Comparison of ENCODE assay signal across 8 mouse cellular contexts in the genomic region with DNA sequence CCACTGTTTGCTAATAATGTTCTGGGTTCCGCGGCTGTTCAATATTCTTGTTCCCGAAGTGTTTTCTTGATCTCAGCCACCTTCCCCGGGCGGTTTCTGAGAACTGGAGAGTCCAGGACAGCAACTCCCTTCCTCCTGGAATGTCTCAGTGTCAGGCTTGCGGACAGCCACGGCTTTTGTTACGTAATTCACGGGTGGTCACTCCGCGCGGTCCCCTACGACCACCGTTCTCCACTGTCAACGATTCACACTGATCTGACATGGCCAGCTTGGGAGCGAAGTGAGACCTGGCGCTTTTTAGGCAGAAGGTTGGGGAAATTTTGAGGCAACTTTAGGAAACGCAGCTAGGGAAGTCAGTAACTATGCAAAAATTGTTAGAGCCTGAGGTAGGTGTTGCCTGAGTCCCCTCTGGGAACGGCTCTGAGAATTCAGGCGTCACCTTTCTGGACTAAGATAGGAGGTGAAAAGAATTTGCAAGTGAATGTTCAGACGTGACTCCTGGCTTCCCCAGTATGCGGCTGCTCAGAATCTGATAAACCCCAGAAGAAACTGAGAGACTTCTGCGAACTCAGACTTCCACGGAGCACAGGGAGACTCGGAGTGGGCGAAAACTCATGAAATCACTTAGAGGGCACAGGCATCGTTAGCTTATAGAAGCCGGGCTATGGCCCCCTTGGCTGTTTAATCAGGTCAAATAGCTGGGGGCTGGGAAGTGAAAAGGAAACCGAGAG. TPM values are rescaled to one million over a fixed set of nuclear protein-coding genes. Genes with fewer than 3 reads are reported as not detected.
DNase-seq lines count a peak whose midpoint lies in the region; ATAC-seq and TF ChIP-seq lines count a peak whose summit lies in the region.

No protein-coding gene starts in this region.

- H3K9me3 ChIP-seq in ES-E14 (ENCODE audit: control insufficient read depth, insufficient read depth, low read depth, low read length), result no peaks in the 10 kb centered on the region
- H3K9me3 ChIP-seq in heart, embryonic 13.5 days, result peaks cover 8% of the 10 kb centered on the region
- H3K9me3 ChIP-seq in kidney, embryonic 16.5 days (ENCODE audit: low read length), result peaks cover 4% of the 10 kb centered on the region; the same call in 1 of the 2 replicates
- 0 out of 2 replicates have a peak, but pooled peaks cover 2% of the 10 kb centered on the region for H3K9me3 ChIP-seq in stomach, postnatal 0 days (ENCODE audit: control insufficient read depth, low read length)

- H3K9ac ChIP-seq in ES-E14 (ENCODE audit: insufficient read depth, low read depth, low read length, poor library complexity, severe bottlenecking), result no peak overlapping the region
- peak overlapping the region; percentile 83 for H3K9ac ChIP-seq in heart, embryonic 13.5 days
- peak overlapping the region; percentile 64 for H3K9ac ChIP-seq in kidney, embryonic 16.5 days (replicated peaks; ENCODE audit: low read length)
- peak overlapping the region; percentile 43; the same call in 1 of the 2 replicates for H3K9ac ChIP-seq in stomach, postnatal 0 days (ENCODE audit: low read length)

- peak overlapping the region; percentile 97 for H3K4me2 ChIP-seq in heart, embryonic 13.5 days
- peak overlapping the region; percentile 99 for H3K4me2 ChIP-seq in kidney, embryonic 16.5 days (replicated peaks; ENCODE audit: low read depth, low read length)
- peak overlapping the region; percentile 100 for H3K4me2 ChIP-seq in stomach, postnatal 0 days (replicated peaks; ENCODE audit: low read depth)

- DNase-seq in CD4-positive, CD25-positive, alpha-beta regulatory T cell, adult 2 months (ENCODE audit: low read depth, low spot score), result peak; percentile 29
- no peak for DNase-seq in ES-E14 (ENCODE audit: low read depth, low spot score)
- DNase-seq in cerebellum, postnatal 36 days, result peak; percentile 46 to 61
- DNase-seq in stomach, postnatal 0 days (ENCODE audit: low spot score), result peak; percentile 25

- H3K27me3 ChIP-seq in heart, embryonic 13.5 days (replicated peaks), result peaks cover 6% of the 10 kb centered on the region; the same call in 1 of the 2 replicates
- H3K27me3 ChIP-seq in kidney, embryonic 16.5 days (ENCODE audit: insufficient read depth, low read length), result peaks cover 2% of the 10 kb centered on the region; the same call in 1 of the 2 replicates
- H3K27me3 ChIP-seq in stomach, postnatal 0 days (ENCODE audit: control insufficient read depth, insufficient read depth, low read length), result no peaks in the 10 kb centered on the region

- no peak for ATAC-seq in CD4-positive, CD25-positive, alpha-beta regulatory T cell, adult 4 months
- ATAC-seq in heart, embryonic 13.5 days (ENCODE audit: extremely low read depth, insufficient number of reproducible peaks, low FRiP score, low TSS enrichment), result no peak
- ATAC-seq in kidney, embryonic 16.5 days (ENCODE audit: low FRiP score, low TSS enrichment), result peak; percentile 39; the same call in 1 of the 2 replicates
- no peak for ATAC-seq in stomach, postnatal 0 days (ENCODE audit: low FRiP score, low TSS enrichment)

- in situ Hi-C loops in ES-E14 (cut with MboI; ENCODE audit: low sequenced_read_pairs in 2 of 2, unreplicated experiment in 2 of 2), result no loop called here

- no peaks in the 10 kb centered on the region; a peak in 1 of 4 replicates for H3K4me1 ChIP-seq in ES-E14 (ENCODE audit: control insufficient read depth in 2 of 2, insufficient read depth in 2 of 2, low read length in 2 of 2, poor library complexity in 1 of 2)
- H3K4me1 ChIP-seq in heart, embryonic 13.5 days, result peaks cover 33% of the 10 kb centered on the region
- H3K4me1 ChIP-seq in kidney, embryonic 16.5 days (ENCODE audit: insufficient read depth, low read length), result peaks cover 28% of the 10 kb centered on the region
- no peaks in the 10 kb centered on the region; the same call in none of the 2 replicates for H3K4me1 ChIP-seq in stomach, postnatal 0 days (replicated peaks; ENCODE audit: control insufficient read depth, insufficient read depth)

- WGBS in heart, embryonic 13.5 days, result under 1% methylated on average over 29 of the region's 29 CpGs
- WGBS in kidney, embryonic 16.5 days, result under 1% methylated on average over 29 of the region's 29 CpGs
- WGBS in macrophage (ENCODE audit: missing documents), result 2% methylated on average over 29 of the region's 29 CpGs
- under 1% methylated on average over 29 of the region's 29 CpGs for WGBS in stomach, postnatal 0 days

- H3K4me3 ChIP-seq in ES-E14 (ENCODE audit: insufficient read depth in 1 of 2, low read depth in 1 of 2, low read length in 2 of 2, poor library complexity in 1 of 2, severe bottlenecking in 1 of 2) (peak overlapping the region; percentile 35 to 43), macrophage (ENCODE audit: inconsistent target) (peak overlapping the region; percentile 37)
- H3K4me3 ChIP-seq in heart, embryonic 13.5 days, result peak overlapping the region; percentile 91
- peak overlapping the region; percentile 83 for H3K4me3 ChIP-seq in kidney, embryonic 16.5 days (ENCODE audit: low read length)
- peak overlapping the region; percentile 60 for H3K4me3 ChIP-seq in stomach, postnatal 0 days (ENCODE audit: low read depth, low read length)

- H3K36me3 ChIP-seq in ES-E14 (ENCODE audit: control insufficient read depth, insufficient read depth, low read length, poor library complexity, severe bottlenecking), result no peaks in the 10 kb centered on the region
- no peaks in the 10 kb centered on the region for H3K36me3 ChIP-seq in heart, embryonic 13.5 days
- H3K36me3 ChIP-seq in kidney, embryonic 16.5 days (ENCODE audit: insufficient read depth, low read length), result no peaks in the 10 kb centered on the region
- no peaks in the 10 kb centered on the region for H3K36me3 ChIP-seq in macrophage (ENCODE audit: inconsistent target)
- no peaks in the 10 kb centered on the region for H3K36me3 ChIP-seq in stomach, postnatal 0 days (ENCODE audit: control insufficient read depth, insufficient read depth, low read length)

- no peak for TF ChIP-seq CTCF in stomach, postnatal 0 days (IDR thresholded peaks at IDR 0.05; ENCODE audit: low read depth)

- H3K27ac ChIP-seq in ES-E14 (ENCODE audit: insufficient read depth, low read depth, low read length, poor library complexity, severe bottlenecking) (no peak overlapping the region), macrophage (no peak overlapping the region)
- H3K27ac ChIP-seq in heart, embryonic 13.5 days (replicated peaks), result peak overlapping the region; percentile 85
- H3K27ac ChIP-seq in kidney, embryonic 16.5 days (ENCODE audit: low read length), result no peak overlapping the region
- no peak overlapping the region for H3K27ac ChIP-seq in stomach, postnatal 0 days (replicated peaks)

- no peaks in the 10 kb centered on the region for H3K79me2 ChIP-seq in macrophage (ENCODE audit: inconsistent target)

- TF ChIP-seq EP300 in stomach, postnatal 0 days (optimal IDR thresholded peaks at IDR 0.05), result no peak

TF ChIP-seq in ES-E14, 5 proteins besides CTCF, POLR2A, EP300 and RAD21:
- TF ChIP-seq ZC3H11A (IDR thresholded peaks at IDR 0.05; ENCODE audit: borderline replicate concordance, low read depth, low read length) (no peak), HCFC1 (IDR thresholded peaks at IDR 0.05; ENCODE audit: borderline replicate concordance, insufficient read depth, low read length) (no peak), ZNF384 (IDR thresholded peaks at IDR 0.05; ENCODE audit: low read depth, low read length) (no peak)

RNA-seq across cellular contexts. Expression of gene Dpf3, which starts 0.9 kb away (rescaled TPM):
- polyA plus RNA-seq in CD4-positive, CD25-positive, alpha-beta regulatory T cell, adult 4 months (2017; shearing (Covaris generic)), result under 1 TPM in 1 of 2 experiments, not detected in 1; 0.58 TPM
- total RNA-seq in ES-E14 (2012; rRNA removed), result 1.1 and 1.4 TPM in 2 replicates
- 18.8 and 23.1 TPM in 2 replicates for polyA plus RNA-seq in heart, embryonic 13.5 days (2015; fragmentation: Nextera tagmentation; extraction: Ambion mirVana)
- 12.2 and 14.3 TPM in 2 replicates for polyA plus RNA-seq in kidney, embryonic 16.5 days (2015; fragmentation: Nextera tagmentation; extraction: Ambion mirVana)
- total RNA-seq in macrophage (2018; cell fraction: chromatin; rRNA removed), result under 1 TPM in 1 of 26 experiments, not detected in 25; 0.81 TPM
- total RNA-seq in macrophage (2018; cell fraction: cytosol; rRNA removed), result not detected
- 1 to 10 TPM in 1 of 26 experiments, not detected in 25; 1.5 TPM for total RNA-seq in macrophage (2018; cell fraction: nucleus; rRNA removed)
- polyA plus RNA-seq in macrophage (2018), result not detected in 3 replicates
- polyA plus RNA-seq in stomach, postnatal 0 days (2015; fragmentation: Nextera tagmentation; extraction: Ambion mirVana), result 2.6 and 3.0 TPM in 2 replicates

RNA-seq across cellular contexts. Expression of gene Dcaf4, which starts 31.9 kb away (rescaled TPM):
- polyA plus RNA-seq in CD4-positive, CD25-positive, alpha-beta regulatory T cell, adult 4 months (2017; shearing (Covaris generic)), result 10 to 100 TPM; 22.4 to 37.4 TPM
- 49.8 and 82.1 TPM in 2 replicates for total RNA-seq in ES-E14 (2012; rRNA removed)
- 23.3 TPM in 2 replicates for polyA plus RNA-seq in heart, embryonic 13.5 days (2015; fragmentation: Nextera tagmentation; extraction: Ambion mirVana)
- 30.1 and 31.7 TPM in 2 replicates for polyA plus RNA-seq in kidney, embryonic 16.5 days (2015; fragmentation: Nextera tagmentation; extraction: Ambion mirVana)
- total RNA-seq in macrophage (2018; cell fraction: chromatin; rRNA removed), result 10 to 100 TPM in 20 of 26 experiments, 1 to 10 TPM in 6; 2.6 to 60.6 (median 30.6) TPM
- 10 to 100 TPM in 1 of 26 experiments, 1 to 10 TPM in 25; 3.1 to 10.4 (median 6.8) TPM for total RNA-seq in macrophage (2018; cell fraction: cytosol; rRNA removed)
- 10 to 100 TPM in 16 of 26 experiments, 1 to 10 TPM in 10; 1.9 to 28.1 (median 14.9) TPM for total RNA-seq in macrophage (2018; cell fraction: nucleus; rRNA removed)
- polyA plus RNA-seq in macrophage (2018), result 6.8 to 9.0 TPM (median 7.3 TPM) in 3 replicates
- 19.7 and 21.6 TPM in 2 replicates for polyA plus RNA-seq in stomach, postnatal 0 days (2015; fragmentation: Nextera tagmentation; extraction: Ambion mirVana)

Comparison
In these comparisons a context has a peak if more than half of its experiments do, and no peak if none do; other contexts are left out.
1. H3K4me3 ChIP-seq: peak in every context shown above with its lines; median percentile 91 in heart, embryonic 13.5 days; 83 in kidney, embryonic 16.5 days; 60 in stomach, postnatal 0 days; 39 in ES-E14; 37 in macrophage.